Mouse (Mus musculus) stomach, postnatal 0 days (tissue): ENCODE measurements at regions not wholly inside any gene's neighbourhood (a gene's known extent, or its start where the extent isn't known, plus 50 kb on each side); places are given as distances from the start of the nearest gene placed in this dataset.

Source experiments
- CTCF ChIP-seq: IDR thresholded peaks from 2 replicates; pipeline ENCODE4 v1.5.1; 2016; ENCODE audit warnings: antibody characterized with exemption, low read depth, mild to moderate bottlenecking, moderate library complexity
- EP300 ChIP-seq: optimal IDR thresholded peaks from 2 replicates; pipeline ENCODE3; 2016; ENCODE audit warnings: antibody characterized with exemption

DNA sequence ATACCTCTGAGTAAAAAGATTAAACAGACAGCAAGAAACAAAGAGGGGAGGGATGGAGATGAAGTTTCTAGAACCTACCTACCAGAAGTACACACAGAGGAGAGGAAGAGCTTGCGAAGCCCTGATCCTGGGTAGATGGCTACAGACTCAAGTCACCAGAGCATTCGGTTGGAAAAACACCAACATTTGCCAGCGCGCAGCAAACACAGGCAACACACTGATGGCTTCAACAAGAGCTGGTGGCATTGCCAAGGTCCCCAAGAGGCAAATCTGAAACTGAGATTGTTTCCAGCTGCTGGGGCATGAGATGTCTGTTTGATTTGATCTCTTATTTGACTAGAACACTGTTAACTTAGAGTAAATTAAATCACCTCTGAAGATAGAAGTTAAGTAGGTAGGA, 165.5 kb upstream of the Tox3 start:
- no peak for TF ChIP-seq CTCF
- TF ChIP-seq EP300 = no peak
